8 mouse cellular contexts compared by ENCODE assay signal in the genomic region with DNA sequence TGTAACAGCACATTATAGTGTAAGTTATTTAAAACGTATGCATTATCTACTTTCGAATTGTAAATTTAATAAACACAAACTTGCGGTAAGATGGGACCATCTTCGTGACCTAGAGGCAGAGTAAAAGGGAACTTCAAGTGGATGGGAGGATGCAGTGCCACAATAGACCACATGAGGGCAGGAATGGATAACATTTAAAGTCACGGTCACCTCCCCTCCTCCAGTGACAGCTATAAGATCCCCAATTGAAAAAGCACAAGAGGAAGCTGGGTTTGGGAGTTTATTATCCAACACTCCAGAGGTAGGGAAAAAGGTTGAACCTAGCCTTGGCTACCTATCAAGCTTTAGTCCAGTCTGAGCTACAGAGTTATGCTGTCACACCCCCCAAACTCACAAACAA. TPM values are rescaled to one million over a fixed set of nuclear protein-coding genes. Genes with fewer than 3 reads are reported as not detected.
DNase-seq lines count a peak whose midpoint lies in the region; ATAC-seq lines count a peak whose summit lies in the region.
"Had no signal": no experiment of that assay in that cellular context is flagged by ENCODE, and none has a peak within 500 bp of the region (broad histone marks: within the 10 kb centered on the region; RNA-seq: fewer than 3 reads in every experiment).

No protein-coding gene starts in this region.

- WGBS in forebrain, embryonic 15.5 days = 36% methylated on average over 5 of the region's 5 CpGs
- WGBS in liver, embryonic 13.5 days (ENCODE audit: insufficient replicate concordance) = 35% methylated on average over 5 of the region's 5 CpGs

- peaks cover 6% of the 10 kb centered on the region; the same call in 1 of the 2 replicates for H3K36me3 ChIP-seq in forebrain, embryonic 15.5 days
- 0 out of 2 replicates have a peak, but pooled peaks cover 4% of the 10 kb centered on the region for H3K36me3 ChIP-seq in liver, embryonic 13.5 days

- H3K9me3 ChIP-seq in forebrain, embryonic 15.5 days = no peaks in the 10 kb centered on the region
- H3K9me3 ChIP-seq in liver, embryonic 13.5 days (replicated peaks) = no peaks in the 10 kb centered on the region
- H3K9me3 ChIP-seq: hindbrain, embryonic 15.5 days had no signal

- no peaks in the 10 kb centered on the region for H3K27me3 ChIP-seq in forebrain, embryonic 15.5 days
- no peaks in the 10 kb centered on the region for H3K27me3 ChIP-seq in liver, embryonic 13.5 days
- H3K27me3 ChIP-seq: hindbrain, embryonic 15.5 days had no signal

- 0 out of 2 replicates have a peak, but pooled peaks have one; percentile 64 for ATAC-seq in forebrain, embryonic 15.5 days (replicated peaks)
- ATAC-seq in liver, embryonic 13.5 days (ENCODE audit: low read depth) = no peak

- H3K4me3 ChIP-seq in forebrain, embryonic 15.5 days = no peak overlapping the region
- no peak overlapping the region for H3K4me3 ChIP-seq in liver, embryonic 13.5 days (replicated peaks)
- H3K4me3 ChIP-seq: hindbrain, embryonic 15.5 days had no signal

- no peak overlapping the region for H3K27ac ChIP-seq in forebrain, embryonic 15.5 days (replicated peaks)
- H3K27ac ChIP-seq in liver, embryonic 13.5 days = no peak overlapping the region
- H3K27ac ChIP-seq: hindbrain, embryonic 15.5 days had no signal

- H3K9ac ChIP-seq in forebrain, embryonic 15.5 days (replicated peaks) = no peak overlapping the region
- H3K9ac ChIP-seq in liver, embryonic 13.5 days = no peak overlapping the region
- H3K9ac ChIP-seq: hindbrain, embryonic 15.5 days had no signal

- DNase-seq in A20 (ENCODE audit: low read depth, low spot score) = peak; percentile 55
- peak; percentile 72 for DNase-seq in CD4-positive, CD25-positive, alpha-beta regulatory T cell, adult 2 months (ENCODE audit: low read depth, low spot score)
- DNase-seq in c-Kit-positive CD71-negative TER-119-negative erythroid progenitor cells, embryonic 14.5 days (ENCODE audit: low read depth) = peak; percentile 45
- DNase-seq in kidney, adult 9 months = peak; percentile 60
- peak; percentile 17 for DNase-seq in liver, embryonic 13.5 days
- DNase-seq in retina, postnatal 1 day = peak; percentile 62

- no peaks in the 10 kb centered on the region for H3K4me1 ChIP-seq in forebrain, embryonic 15.5 days
- H3K4me1 ChIP-seq in liver, embryonic 13.5 days (replicated peaks) = no peaks in the 10 kb centered on the region
- H3K4me1 ChIP-seq: hindbrain, embryonic 15.5 days had no signal

- no peak overlapping the region for H3K4me2 ChIP-seq in forebrain, embryonic 15.5 days (replicated peaks)
- no peak overlapping the region for H3K4me2 ChIP-seq in liver, embryonic 13.5 days
- H3K4me2 ChIP-seq: hindbrain, embryonic 15.5 days had no signal

RNA-seq across cellular contexts. Expression of a gene that starts 14.7 kb away (rescaled TPM):
- polyA plus RNA-seq in forebrain, embryonic 15.5 days (2015; fragmentation: Nextera tagmentation; extraction: Ambion mirVana) = 89.1 and 98.7 TPM in 2 replicates
- 45.8 and 53.1 TPM in 2 replicates for polyA plus RNA-seq in liver, embryonic 13.5 days (2015; fragmentation: Nextera tagmentation; extraction: Ambion mirVana)

RNA-seq across cellular contexts. Expression of a gene that starts 27.4 kb away (rescaled TPM):
- 30.1 and 31.2 TPM in 2 replicates for polyA plus RNA-seq in forebrain, embryonic 15.5 days (2015; fragmentation: Nextera tagmentation; extraction: Ambion mirVana)
- polyA plus RNA-seq in liver, embryonic 13.5 days (2015; fragmentation: Nextera tagmentation; extraction: Ambion mirVana) = 13.2 and 16.8 TPM in 2 replicates

RNA-seq across cellular contexts. Expression of a gene that starts 48.7 kb away (rescaled TPM):
- polyA plus RNA-seq in forebrain, embryonic 15.5 days (2015; fragmentation: Nextera tagmentation; extraction: Ambion mirVana) = 0.53 TPM in 1 of 2 replicates, not detected in the other
- polyA plus RNA-seq in liver, embryonic 13.5 days (2015; fragmentation: Nextera tagmentation; extraction: Ambion mirVana) = 3.4 and 4.9 TPM in 2 replicates

Comparison
In these comparisons a context has a peak if more than half of its experiments do, and no peak if none do; other contexts are left out.
1. DNase-seq: peak in every context shown above with its lines; median percentile 72 in CD4-positive, CD25-positive, alpha-beta regulatory T cell, adult 2 months; 62 in retina, postnatal 1 day; 60 in kidney, adult 9 months; 55 in A20; 45 in c-Kit-positive CD71-negative TER-119-negative erythroid progenitor cells, embryonic 14.5 days; 17 in liver, embryonic 13.5 days.